Mouse (Mus musculus) retina, postnatal 7 days (tissue): ENCODE results near the gene Net1.
"Not testable (repeated sequence)": the region's sequence is repeated elsewhere in the genome, so short reads cannot be mapped to it uniquely, and the experiment has no call there.

Source experiments
- DNase-seq: peaks from one replicate; pipeline ENCODE4 v3.0.0-alpha.2; 2012; ENCODE audit warnings: low read depth, low spot score

Gene Net1

DNA sequence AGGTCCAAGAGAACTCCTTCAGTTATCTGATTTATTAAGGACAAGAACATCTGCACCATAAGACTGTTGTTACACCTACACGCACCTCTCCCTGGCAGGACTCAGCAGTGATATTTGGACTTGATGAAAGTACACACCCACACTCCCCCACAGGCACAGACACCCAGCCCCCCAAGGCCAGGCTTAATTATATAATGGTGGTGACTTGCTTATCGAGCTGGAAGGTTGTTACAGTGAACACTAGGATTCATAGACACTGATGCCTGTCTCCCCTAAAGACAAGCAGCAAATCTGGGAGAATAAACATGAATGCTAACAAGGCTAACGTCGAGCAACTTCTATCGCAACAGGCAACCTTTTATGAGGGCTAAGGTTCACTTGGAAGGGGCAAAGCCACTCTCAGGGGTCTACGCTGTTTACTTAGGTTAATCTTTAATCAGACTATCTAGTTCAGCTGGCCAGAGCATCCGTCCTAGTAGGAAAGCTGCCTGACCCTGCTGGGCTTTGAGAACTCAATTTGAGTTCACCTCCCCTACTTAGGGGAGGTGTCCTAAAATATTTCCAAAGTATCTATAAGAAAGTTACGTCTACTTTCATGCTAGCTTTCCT, 26.4 kb downstream of the Net1 start:
- no peak for DNase-seq

DNA sequence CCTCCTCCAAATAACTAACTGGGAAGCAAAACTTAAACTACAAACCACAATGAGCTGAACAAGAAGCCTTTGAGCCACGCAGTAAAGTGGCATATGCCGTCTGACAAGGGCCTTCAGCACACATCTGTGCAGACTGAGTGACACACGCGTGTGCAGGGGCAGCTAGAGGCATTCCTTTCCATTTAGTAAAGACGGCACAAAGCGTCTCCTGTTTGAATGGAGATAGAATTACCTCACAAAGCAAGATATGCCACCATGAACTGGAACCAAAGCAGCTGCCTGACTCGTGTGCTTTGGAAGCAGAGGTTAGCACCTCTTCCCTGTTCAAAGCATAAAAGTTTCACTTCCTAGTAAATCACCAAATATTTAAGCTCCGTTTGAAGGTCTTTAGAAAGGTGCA, 28.0 kb downstream of the Net1 start:
- DNase-seq = no peak

GRCm38 (mm10) chr13:3889111-3889510, 28.9 kb downstream of the Net1 start:
- DNase-seq = no peak

DNA sequence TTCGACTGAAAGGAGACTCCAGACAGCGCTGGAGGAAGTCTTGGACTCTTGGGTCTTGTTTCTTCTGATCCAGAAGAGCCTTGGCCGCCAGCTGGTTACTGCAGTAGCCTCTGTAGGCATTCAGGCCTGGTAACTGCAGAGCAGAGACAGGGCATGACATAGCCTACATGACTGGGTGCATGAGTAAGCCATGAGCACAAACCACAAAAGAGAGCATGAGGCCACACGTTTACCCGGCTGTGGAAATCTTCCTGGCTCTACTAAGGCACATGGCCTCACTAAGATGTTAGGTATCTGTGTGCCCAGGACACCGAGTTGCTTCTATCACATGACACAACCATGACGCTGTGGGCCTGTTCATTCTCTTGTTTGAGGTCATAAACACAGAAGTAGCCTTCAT, 31.4 kb downstream of the Net1 start:
- no peak for DNase-seq

DNA sequence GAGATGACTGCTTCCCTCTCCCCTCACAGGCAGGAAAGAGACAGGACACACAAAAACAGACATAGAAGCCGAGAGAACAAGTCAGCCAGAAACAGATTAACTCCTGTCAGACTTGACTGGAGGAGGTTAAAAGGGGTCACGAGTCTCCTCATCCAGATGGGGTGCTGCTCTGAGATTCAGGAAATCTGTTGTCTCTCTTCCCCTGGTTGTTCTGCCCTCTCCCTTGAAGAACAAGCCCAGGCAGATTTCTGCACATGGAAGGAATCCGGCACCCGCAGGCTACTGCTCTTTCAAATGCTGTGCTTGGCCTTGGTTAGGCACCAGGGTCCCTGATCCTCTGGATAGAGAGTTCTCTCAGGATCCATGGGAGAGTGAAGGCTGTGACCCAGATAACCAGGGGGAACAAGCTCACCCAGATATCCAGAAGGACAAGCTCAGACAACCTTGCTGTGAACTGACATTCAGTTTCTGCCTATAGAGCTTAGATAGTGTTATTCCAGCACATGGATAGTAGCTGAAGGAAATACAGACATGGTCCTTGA, 40.3 kb downstream of the Net1 start:
- DNase-seq = no peak

DNA sequence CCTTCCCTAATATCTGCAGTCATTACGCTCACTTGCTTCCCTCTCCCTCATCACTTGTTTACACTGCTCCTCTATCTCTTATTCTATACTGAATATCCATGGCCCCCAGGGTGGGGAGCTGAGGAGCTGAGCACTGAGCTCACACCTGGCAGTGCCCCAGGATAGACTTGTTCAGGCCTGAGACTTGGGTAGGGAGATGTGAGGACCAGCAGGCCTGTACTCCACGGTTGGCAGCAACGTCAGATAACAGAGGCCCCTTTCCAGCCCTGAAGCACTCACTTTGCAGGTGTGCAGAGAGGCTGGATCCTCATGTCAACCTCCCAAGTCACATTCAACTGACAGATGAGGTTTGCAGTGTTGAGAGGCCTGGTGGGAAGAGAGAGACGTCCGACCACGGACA, 40.8 kb downstream of the Net1 start:
- DNase-seq = no peak

- DNase-seq = no peak
Observed at GRCm38 (mm10) chr13:3876448-3876847, 41.6 kb downstream of the Net1 start.

- no peak for DNase-seq
Observed at GRCm38 (mm10) chr13:3872832-3873231, 45.2 kb downstream of the Net1 start.

GRCm38 (mm10) chr13:3869901-3870300, 48.1 kb downstream of the Net1 start:
- DNase-seq = no peak

DNA sequence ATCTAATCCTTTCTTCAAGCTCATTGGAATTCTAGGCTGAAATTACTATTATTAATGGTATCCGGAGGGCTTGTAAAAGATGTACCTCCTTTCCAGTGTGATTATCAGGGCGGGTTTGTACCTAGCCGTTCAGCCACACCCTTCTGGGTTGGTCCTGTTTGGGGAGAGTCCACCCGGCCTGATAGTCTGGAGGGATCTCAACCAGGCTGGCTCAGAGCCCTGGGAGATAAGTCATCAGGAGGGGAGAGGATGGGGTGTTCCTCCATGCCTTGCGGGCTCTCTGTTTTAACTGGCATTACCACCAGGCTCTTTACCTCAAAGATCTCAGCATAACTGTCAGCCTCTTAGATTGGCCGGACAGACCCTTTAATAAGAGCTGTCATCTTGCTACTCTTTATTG, 50.9 kb downstream of the Net1 start:
- no peak for DNase-seq

GRCm38 (mm10) chr13:3866355-3867052, 51.5 kb downstream of the Net1 start:
- no peak for DNase-seq

DNA sequence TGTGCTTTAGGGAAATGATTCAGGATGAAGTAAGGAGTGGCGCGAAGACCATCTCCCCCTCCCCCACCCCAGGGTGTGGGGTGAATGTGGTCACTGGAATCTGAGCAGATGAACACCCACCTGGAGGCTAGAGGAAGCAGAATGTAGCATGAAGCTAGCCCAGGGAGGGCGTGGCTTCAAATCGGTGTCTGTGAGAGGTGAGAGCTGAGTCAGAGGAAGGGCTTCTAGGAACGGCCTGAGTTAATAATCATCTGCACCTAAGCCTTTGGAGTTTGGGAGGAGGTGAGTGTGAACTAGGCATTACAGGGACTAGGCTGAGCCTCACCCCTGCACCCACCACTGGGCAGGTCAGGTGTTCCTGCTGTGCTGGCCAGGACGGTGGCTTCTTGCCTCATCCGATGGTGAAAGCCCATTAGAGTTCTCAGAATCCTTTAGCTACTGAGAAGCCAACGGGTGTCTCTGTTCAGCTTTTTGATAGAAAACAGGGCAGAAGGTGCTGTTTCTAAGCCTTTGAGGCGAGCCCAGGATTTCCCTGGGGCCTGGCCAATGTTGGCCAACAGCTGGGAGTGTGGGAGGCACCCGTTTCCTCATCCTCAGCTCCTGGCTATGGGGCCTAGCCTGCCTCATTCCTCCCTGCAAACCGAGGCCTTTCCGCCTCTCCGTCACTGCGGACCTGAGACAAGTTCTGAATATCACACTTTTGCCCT, 52.2 kb downstream of the Net1 start:
- no peak for DNase-seq

DNA sequence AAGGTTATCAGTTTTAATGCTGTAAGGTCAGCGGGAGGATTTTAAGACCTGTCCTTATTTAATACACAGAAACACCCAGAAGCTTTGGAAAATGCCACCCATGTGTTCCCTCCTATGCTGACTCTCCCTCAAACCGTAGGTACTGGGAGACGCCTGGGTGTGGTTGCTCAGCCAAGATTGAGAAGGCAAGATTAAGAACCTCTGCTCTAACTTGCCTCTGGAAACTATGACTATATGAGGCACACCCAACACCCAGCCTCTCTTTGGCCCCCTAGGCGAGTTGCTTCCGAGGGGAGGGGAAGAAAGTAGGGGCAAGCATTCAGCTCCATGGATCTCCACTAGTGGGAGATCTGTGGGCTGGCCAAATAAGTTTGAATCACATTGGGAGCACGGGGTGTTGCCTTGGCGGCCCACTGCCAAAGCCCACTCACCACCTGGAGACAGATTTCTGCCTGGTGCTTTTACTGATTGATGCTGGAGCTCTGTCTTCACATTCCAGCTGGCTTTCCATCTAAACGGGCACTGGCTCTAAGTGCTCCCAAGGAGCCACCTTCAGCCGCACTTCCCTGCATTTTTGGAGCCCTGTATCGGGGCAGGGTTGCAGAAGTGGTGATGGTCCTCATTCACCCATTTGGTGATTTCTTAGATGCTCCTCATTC, 55.0 kb downstream of the Net1 start:
- DNase-seq = no peak

- no peak for DNase-seq
Observed at GRCm38 (mm10) chr13:3862325-3862724, 55.7 kb downstream of the Net1 start.

GRCm38 (mm10) chr13:3861251-3861650, 56.8 kb downstream of the Net1 start:
- no peak for DNase-seq

DNA sequence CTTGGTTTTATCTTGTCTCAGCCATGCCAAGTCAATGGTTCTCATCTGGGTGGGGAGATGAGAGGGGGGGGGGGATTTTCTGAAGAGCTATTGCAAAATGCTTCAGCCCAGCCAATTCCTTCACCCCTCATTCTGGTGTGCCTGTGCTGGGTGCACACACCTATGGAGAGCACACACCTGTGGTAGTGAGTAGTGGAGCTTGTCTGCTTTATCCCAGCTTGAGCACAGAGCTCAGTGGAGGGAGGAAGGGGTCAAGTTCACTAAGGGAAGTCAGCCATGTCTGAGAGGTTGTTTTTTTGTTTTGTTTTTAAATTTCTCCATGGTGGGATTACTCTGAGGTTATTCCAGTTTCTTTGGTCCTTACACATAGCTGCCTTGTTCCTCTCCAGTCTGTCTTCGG, 61.8 kb downstream of the Net1 start:
- DNase-seq = no peak

DNA sequence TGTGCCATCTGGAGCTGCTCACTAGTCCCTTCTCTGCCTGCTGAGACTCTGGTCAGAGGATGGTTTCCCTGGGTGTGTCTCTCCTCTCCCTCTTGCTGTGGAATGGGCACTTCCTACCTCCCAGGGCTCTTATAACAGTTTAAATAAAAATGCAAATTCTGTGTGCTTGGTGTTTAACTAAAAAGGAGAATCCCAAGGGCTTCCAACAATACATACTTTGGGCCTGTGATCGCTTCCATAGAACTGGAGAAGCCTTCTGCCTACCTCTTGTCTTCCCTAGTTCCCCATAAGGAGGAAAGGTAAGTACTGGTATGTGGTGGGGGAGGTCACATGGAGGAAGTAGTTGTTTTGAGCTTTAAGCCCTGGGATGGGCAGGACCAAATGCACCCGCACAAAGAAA, 63.2 kb downstream of the Net1 start:
- DNase-seq = no peak

DNA sequence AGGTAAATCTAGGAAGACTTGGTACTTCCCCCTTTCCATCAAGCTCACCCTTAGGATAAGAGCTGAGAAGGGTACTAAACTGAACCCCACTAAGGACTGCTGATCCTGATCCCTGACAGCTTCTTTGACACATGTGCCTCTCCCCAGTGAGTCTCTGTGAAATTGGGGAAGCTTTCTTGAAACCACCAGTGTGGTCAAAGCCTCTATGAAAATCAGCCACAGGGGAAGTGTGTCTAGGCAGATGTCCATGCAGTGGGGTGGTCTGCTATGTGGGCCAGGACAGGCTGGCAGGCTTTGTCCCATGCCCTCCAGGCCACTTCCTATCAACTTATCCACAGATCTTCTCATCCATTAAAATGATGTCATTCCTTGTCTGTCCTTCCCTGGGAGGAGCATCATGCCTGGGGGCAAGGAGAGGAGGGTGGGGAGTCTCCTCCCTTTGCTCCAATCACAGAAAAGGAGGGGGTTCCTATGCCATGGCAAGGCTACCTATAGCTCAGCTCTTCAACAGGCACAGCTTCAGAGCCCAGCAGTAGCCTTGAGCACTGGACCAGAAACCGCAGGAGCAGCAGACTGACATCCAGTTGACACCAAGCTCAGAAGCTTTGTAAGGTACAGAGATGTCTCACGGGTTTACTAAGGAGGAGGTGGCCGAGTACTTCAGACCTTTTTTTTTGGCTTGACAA, 64.2 kb downstream of the Net1 start, which contains the start of gene Calm5:
Gene Calm5 (plus strand): TSS at position 526 of the 686 bp plus-strand sequence.
- not testable (repeated sequence) for DNase-seq

- DNase-seq = no peak
Observed at GRCm38 (mm10) chr13:3850330-3850729, 67.7 kb downstream of the Net1 start.

DNA sequence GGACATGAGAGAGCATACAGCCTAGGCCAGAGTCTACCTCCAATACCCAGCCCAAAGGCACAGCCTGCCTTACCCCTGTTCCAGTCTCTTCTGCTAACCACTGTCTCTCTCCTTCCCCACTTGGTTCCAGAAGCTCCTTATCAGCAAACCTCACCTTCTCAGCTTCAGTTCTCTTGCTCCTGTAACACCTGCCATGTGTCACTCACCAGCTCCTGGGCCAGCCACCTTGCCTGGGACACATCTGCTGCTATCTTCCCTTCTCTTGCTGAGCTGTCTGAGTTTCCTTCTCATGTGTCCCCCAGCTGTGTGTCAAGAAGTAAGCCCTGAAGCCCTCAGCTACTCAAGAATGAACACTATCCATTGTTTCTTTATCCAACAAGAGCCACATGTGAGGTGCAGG, 77.4 kb downstream of the Net1 start:
- DNase-seq = not testable (repeated sequence)

- not testable (repeated sequence) for DNase-seq
Observed at GRCm38 (mm10) chr13:3837312-3837807, 80.7 kb downstream of the Net1 start, which contains the start of gene Calm4. Gene Calm4 (plus strand): TSS chr13:3837757.
